Mouse (Mus musculus): Measurements from ENCODE around the gene Spon2. TPM values are rescaled to one million over a fixed set of nuclear protein-coding genes. Genes with fewer than 3 reads are reported as not detected.

Spon2 gene
- polyA plus RNA-seq, 1 experiment, result 5.5 TPM

DNA sequence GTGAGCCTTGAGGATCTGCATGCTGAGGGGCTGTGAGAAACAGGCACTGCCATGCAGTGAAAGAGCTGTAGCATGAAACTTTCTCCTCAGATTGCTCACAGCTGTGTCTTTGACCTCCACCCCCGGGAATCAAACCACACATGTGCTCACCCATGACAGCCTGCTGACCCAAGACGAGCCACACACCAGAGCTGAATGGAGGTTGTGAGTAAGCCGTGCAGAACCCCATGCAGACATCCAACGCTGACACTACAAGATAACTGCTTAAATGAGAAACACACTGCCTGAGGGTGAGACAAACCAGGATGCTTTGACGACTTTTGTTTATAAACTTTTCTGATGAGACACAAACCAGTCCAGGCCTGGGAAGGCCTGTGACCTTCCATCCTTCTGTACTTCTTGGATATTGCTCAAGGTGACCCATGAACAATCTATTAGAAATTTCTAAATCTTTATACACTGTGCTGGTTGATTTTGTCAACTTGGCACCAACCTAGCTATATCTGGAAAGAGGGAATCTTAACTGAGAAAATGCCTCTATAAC lies 26.2 kb upstream of the Spon2 start:
- H3K4me2 ChIP-seq (ENCODE audit: low read depth), result no peak overlapping the region
- no peaks in the 10 kb centered on the region for H3K79me2 ChIP-seq (ENCODE audit: control insufficient read depth, insufficient read depth)
- H3K36me3 ChIP-seq (ENCODE audit: control insufficient read depth, insufficient read depth), result no peaks in the 10 kb centered on the region
- no peak overlapping the region for H3ac ChIP-seq (ENCODE audit: control insufficient read depth, insufficient read length)
- no peak overlapping the region for H3K4me3 ChIP-seq
- TF ChIP-seq POLR2A (IDR thresholded peaks at IDR 0.05; ENCODE audit: insufficient read length, low read depth) (no peak), POLR2AphosphoS2 (IDR thresholded peaks at IDR 0.05; ENCODE audit: insufficient read length, low read depth) (peak; percentile 12), MAX (IDR thresholded peaks at IDR 0.05; ENCODE audit: low read depth) (no peak), TCF12 (IDR thresholded peaks at IDR 0.05; ENCODE audit: insufficient read depth, poor library complexity, severe bottlenecking) (no peak), TCF3 (IDR thresholded peaks at IDR 0.05; ENCODE audit: insufficient read length, low read depth) (no peak), REST (IDR thresholded peaks at IDR 0.05; ENCODE audit: insufficient read depth, insufficient read length) (no peak), CEBPB (IDR thresholded peaks at IDR 0.05; ENCODE audit: insufficient read depth, poor library complexity, severe bottlenecking) (no peak), MYOD1 (IDR thresholded peaks at IDR 0.05; ENCODE audit: control insufficient read depth in 1 of 3, insufficient read length in 2 of 3, low read depth in 2 of 3) (peak in 1 of 3 experiments; percentile 43), E2F4 (IDR thresholded peaks at IDR 0.05; ENCODE audit: insufficient read depth) (no peak), MYOG (IDR thresholded peaks at IDR 0.05; ENCODE audit: control insufficient read depth in 1 of 3, insufficient read depth in 1 of 3, insufficient read length in 2 of 3, low read depth in 2 of 3) (peak in 1 of 3 experiments; percentile 35), USF1 (IDR thresholded peaks at IDR 0.05; ENCODE audit: low read depth) (no peak), SRF (IDR thresholded peaks at IDR 0.05; ENCODE audit: control insufficient read depth, insufficient read length, low read depth) (no peak)
- no peaks in the 10 kb centered on the region for H3K27me3 ChIP-seq (ENCODE audit: control insufficient read depth, insufficient read depth, insufficient read length)

DNA sequence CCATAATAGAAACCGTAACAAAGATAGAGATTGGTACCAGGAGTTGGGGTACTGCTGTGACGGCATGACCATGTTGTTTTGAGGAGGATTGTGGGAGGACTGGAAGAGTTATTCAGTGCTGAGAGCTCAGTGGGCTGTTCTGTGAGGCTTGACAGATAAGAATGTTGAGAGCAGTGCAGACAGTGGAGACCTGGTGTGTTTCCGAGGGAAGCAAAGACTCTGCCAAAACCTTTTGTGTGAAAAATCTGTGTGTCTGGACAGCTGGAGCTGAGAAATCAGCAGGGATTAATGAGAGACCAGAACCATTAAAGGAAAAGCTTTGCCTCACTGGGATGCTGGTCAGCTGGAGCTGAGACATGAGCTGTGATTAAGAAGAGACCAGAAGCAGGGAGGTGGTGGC lies 21.7 kb upstream of the Spon2 start:
- Histone ChIP-seq H3K4me3 (no peak overlapping the region), H3ac (ENCODE audit: control insufficient read depth, insufficient read length) (no peak overlapping the region), H3K79me2 (ENCODE audit: control insufficient read depth, insufficient read depth) (no peaks in the 10 kb centered on the region), H3K27me3 (ENCODE audit: control insufficient read depth, insufficient read depth, insufficient read length) (no peaks in the 10 kb centered on the region), H3K4me2 (ENCODE audit: low read depth) (no peak overlapping the region), H3K36me3 (ENCODE audit: control insufficient read depth, insufficient read depth) (no peaks in the 10 kb centered on the region)
- TF ChIP-seq E2F4 (IDR thresholded peaks at IDR 0.05; ENCODE audit: insufficient read depth) (no peak), TCF12 (IDR thresholded peaks at IDR 0.05; ENCODE audit: insufficient read depth, poor library complexity, severe bottlenecking) (no peak), SRF (IDR thresholded peaks at IDR 0.05; ENCODE audit: control insufficient read depth, insufficient read length, low read depth) (no peak), USF1 (IDR thresholded peaks at IDR 0.05; ENCODE audit: low read depth) (no peak), CEBPB (IDR thresholded peaks at IDR 0.05; ENCODE audit: insufficient read depth, poor library complexity, severe bottlenecking) (no peak), POLR2AphosphoS2 (IDR thresholded peaks at IDR 0.05; ENCODE audit: insufficient read length, low read depth) (no peak), REST (IDR thresholded peaks at IDR 0.05; ENCODE audit: insufficient read depth, insufficient read length) (no peak), TCF3 (IDR thresholded peaks at IDR 0.05; ENCODE audit: insufficient read length, low read depth) (no peak), MAX (IDR thresholded peaks at IDR 0.05; ENCODE audit: low read depth) (no peak), MYOD1 (IDR thresholded peaks at IDR 0.05; ENCODE audit: control insufficient read depth in 1 of 3, insufficient read length in 2 of 3, low read depth in 2 of 3) (no peak), POLR2A (IDR thresholded peaks at IDR 0.05; ENCODE audit: insufficient read length, low read depth) (no peak), MYOG (IDR thresholded peaks at IDR 0.05; ENCODE audit: control insufficient read depth in 1 of 3, insufficient read depth in 1 of 3, insufficient read length in 2 of 3, low read depth in 2 of 3) (no peak)

DNA sequence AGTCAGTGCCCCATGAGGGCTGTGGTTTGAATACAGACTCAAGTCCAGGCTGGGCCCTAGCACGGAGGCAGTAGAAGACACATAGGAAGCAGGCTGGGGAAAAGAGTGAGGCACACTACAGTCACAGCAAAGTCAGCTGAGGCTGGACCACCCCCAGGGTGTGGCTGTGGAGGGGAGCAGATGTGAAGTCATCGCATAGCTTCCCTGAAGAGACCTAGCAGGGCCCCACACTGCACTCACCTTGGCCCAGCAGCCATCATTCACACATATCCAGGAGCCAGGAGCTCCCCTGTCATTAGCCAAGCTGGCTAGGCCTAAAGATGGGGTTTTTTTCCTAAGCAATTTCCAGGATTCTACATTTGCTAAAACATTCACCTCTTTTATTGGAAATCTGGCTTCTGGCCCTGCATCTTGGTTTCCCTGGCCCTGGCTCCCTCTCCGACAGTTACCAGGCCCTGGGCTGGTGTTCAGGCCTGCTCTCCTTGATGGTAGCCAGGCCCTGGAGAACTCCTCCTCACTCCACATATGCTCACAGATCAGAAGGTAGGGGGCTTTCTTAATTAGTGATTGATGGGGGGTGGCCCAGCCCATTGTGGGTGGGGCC lies 21.0 kb upstream of the Spon2 start:
- Histone ChIP-seq H3K27me3 (ENCODE audit: control insufficient read depth, insufficient read depth, insufficient read length) (no peaks in the 10 kb centered on the region), H3K4me3 (no peak overlapping the region), H3K79me2 (ENCODE audit: control insufficient read depth, insufficient read depth) (no peaks in the 10 kb centered on the region), H3ac (ENCODE audit: control insufficient read depth, insufficient read length) (no peak overlapping the region), H3K36me3 (ENCODE audit: control insufficient read depth, insufficient read depth) (no peaks in the 10 kb centered on the region), H3K4me2 (ENCODE audit: low read depth) (no peak overlapping the region)
- TF ChIP-seq E2F4 (IDR thresholded peaks at IDR 0.05; ENCODE audit: insufficient read depth), result no peak
- no peak for TF ChIP-seq MYOD1 (IDR thresholded peaks at IDR 0.05; ENCODE audit: control insufficient read depth in 1 of 3, insufficient read length in 2 of 3, low read depth in 2 of 3)
- TF ChIP-seq USF1 (IDR thresholded peaks at IDR 0.05; ENCODE audit: low read depth), result no peak
- no peak for TF ChIP-seq POLR2A (IDR thresholded peaks at IDR 0.05; ENCODE audit: insufficient read length, low read depth)
- no peak for TF ChIP-seq TCF12 (IDR thresholded peaks at IDR 0.05; ENCODE audit: insufficient read depth, poor library complexity, severe bottlenecking)
- no peak for TF ChIP-seq MAX (IDR thresholded peaks at IDR 0.05; ENCODE audit: low read depth)
- TF ChIP-seq CEBPB (IDR thresholded peaks at IDR 0.05; ENCODE audit: insufficient read depth, poor library complexity, severe bottlenecking), result no peak
- TF ChIP-seq SRF (IDR thresholded peaks at IDR 0.05; ENCODE audit: control insufficient read depth, insufficient read length, low read depth), result no peak

DNA sequence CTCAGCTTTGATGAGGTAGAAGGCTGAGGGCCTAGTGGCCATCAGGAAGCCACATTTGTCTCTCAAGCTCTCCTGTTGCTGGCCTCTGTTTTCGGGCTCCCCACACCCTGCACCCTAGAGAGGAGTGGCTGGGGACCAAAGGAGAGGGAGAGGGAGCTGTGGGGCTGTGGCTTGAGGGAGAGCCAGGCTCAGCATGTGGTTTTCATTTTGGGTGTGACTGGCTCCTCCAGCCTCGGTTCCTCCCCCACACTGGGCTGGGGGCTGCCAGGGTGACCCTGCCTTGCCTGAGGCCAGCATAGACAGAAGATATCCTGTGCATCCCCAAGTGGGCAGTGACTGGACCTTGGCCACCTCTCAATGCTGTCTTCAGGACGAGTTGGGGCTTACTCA lies 20.0 kb upstream of the Spon2 start:
- Histone ChIP-seq H3K4me2 (ENCODE audit: low read depth) (peak overlapping the region; percentile 77), H3K4me3 (no peak overlapping the region), H3K27me3 (ENCODE audit: control insufficient read depth, insufficient read depth, insufficient read length) (no peaks in the 10 kb centered on the region), H3ac (ENCODE audit: control insufficient read depth, insufficient read length) (no peak overlapping the region), H3K36me3 (ENCODE audit: control insufficient read depth, insufficient read depth) (no peaks in the 10 kb centered on the region), H3K79me2 (ENCODE audit: control insufficient read depth, insufficient read depth) (no peaks in the 10 kb centered on the region)
- TF ChIP-seq SRF (IDR thresholded peaks at IDR 0.05; ENCODE audit: control insufficient read depth, insufficient read length, low read depth) (no peak), REST (IDR thresholded peaks at IDR 0.05; ENCODE audit: insufficient read depth, insufficient read length) (no peak), TCF3 (IDR thresholded peaks at IDR 0.05; ENCODE audit: insufficient read length, low read depth) (no peak), POLR2A (IDR thresholded peaks at IDR 0.05; ENCODE audit: insufficient read length, low read depth) (no peak), USF1 (IDR thresholded peaks at IDR 0.05; ENCODE audit: low read depth) (no peak), MYOD1 (IDR thresholded peaks at IDR 0.05; ENCODE audit: control insufficient read depth in 1 of 3, insufficient read length in 2 of 3, low read depth in 2 of 3) (no peak), MAX (IDR thresholded peaks at IDR 0.05; ENCODE audit: low read depth) (no peak), MYOG (IDR thresholded peaks at IDR 0.05; ENCODE audit: control insufficient read depth in 1 of 3, insufficient read depth in 1 of 3, insufficient read length in 2 of 3, low read depth in 2 of 3) (peak in 1 of 3 experiments; percentile 38)
